Mouse (Mus musculus) testis, adult 2 months (tissue): Measurements from ENCODE around the gene Cmpk1.

Experiments
- CTCF ChIP-seq: fragments of 200-500 bp; IDR thresholded peaks from 2 replicates; pipeline ENCODE4 v1.5.1; 2012; ENCODE audit warnings: low read depth, mild to moderate bottlenecking, inconsistent platforms, low read length, moderate library complexity; ENCODE audit not compliant: control insufficient read depth, insufficient read depth, insufficient replicate concordance
- POLR2A ChIP-seq: fragments of 200-500 bp; IDR thresholded peaks from 2 replicates; pipeline ENCODE4 v1.6.1; 2012; ENCODE audit warnings: low read depth, mild to moderate bottlenecking, inconsistent platforms, low read length, moderate library complexity; ENCODE audit not compliant: control insufficient read depth

DNA sequence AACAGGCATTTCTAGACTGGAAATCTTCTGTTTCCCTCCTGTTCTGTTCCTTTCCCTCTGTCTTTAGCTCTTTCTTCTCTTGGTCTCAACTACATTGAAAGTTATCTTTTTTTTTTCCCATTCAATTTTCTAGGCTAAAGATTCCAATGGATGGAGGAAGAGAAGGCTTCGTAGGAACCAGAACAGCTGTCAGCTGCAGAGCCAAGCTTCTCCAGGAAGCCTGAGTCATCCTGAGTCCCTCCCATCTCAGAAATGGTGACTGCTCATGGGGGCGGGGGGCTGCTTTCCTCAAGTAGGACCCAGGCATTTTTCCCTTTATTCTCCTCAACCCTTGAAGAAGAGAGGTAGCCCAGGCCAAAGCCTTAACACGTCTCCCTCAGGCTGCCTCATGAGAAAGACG lies 71.0 kb downstream of the Cmpk1 start:
- TF ChIP-seq POLR2A (no peak), CTCF (no peak)
